Mouse (Mus musculus): Measurements from ENCODE around the gene Plekhh2.

DNA sequence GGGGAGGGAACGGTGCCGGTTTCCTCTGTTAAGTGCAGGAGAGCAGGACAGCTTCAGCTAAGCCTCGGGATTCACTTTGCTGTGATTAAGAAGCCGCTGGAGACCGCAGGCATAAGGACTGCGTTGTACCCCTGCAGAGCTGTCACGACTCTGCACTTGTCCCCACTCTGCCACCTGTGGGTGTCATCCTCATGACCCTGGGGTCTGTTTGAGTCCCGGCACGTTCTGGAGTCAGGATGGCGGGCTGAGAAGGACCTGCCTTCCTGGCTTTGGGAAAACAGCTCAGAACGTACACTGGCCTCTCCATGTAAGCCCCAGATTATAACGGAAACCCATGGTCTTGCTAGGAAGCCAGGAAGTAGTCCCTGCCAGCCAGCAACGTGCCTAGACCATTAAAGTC lies 95.3 kb downstream of the Plekhh2 start:
- TF ChIP-seq CTCF (IDR thresholded peaks at IDR 0.05; ENCODE audit: low read depth) (no peak), EP300 (IDR thresholded peaks at IDR 0.05; ENCODE audit: low read depth) (no peak)
